Comparison of ENCODE assay signal across 30 mouse cellular contexts in genomic region chrX:108831231-108831630, GRCm38 (mm10).
"Had no signal": no experiment of that assay in that cellular context is flagged by ENCODE, and none has a peak within 500 bp of the region (broad histone marks: within the 10 kb centered on the region; RNA-seq: fewer than 3 reads in every experiment).

No protein-coding gene starts in this region.

- H3K4me3 ChIP-seq: limb, embryonic 10.5 days; limb, embryonic 12.5 days; limb, embryonic 13.5 days; limb, embryonic 15.5 days; liver, embryonic 12.5 days; liver, embryonic 13.5 days; liver, embryonic 15.5 days; lung, embryonic 15.5 days; megakaryocyte, embryonic 14.5 days; midbrain, embryonic 10.5 days; midbrain, embryonic 12.5 days; midbrain, embryonic 13.5 days; midbrain, embryonic 15.5 days; myocyte; neural tube, embryonic 12.5 days had no signal

- H3K9ac ChIP-seq: limb, embryonic 12.5 days; limb, embryonic 13.5 days; limb, embryonic 15.5 days; liver, embryonic 12.5 days; liver, embryonic 13.5 days; liver, embryonic 14.5 days; liver, embryonic 15.5 days; liver, postnatal 0 days; lung, embryonic 14.5 days; lung, embryonic 15.5 days; midbrain, embryonic 12.5 days; midbrain, embryonic 13.5 days; midbrain, embryonic 15.5 days; neural tube, embryonic 12.5 days had no signal

- H3K4me2 ChIP-seq: limb, embryonic 12.5 days; limb, embryonic 13.5 days; limb, embryonic 15.5 days; liver, embryonic 11.5 days; liver, embryonic 12.5 days; liver, embryonic 13.5 days; liver, embryonic 15.5 days; lung, embryonic 14.5 days; lung, embryonic 15.5 days; midbrain, embryonic 11.5 days; midbrain, embryonic 12.5 days; midbrain, embryonic 13.5 days; midbrain, embryonic 15.5 days; neural tube, embryonic 12.5 days had no signal

- DNase-seq: left cerebral cortex, postnatal 4 days; liver; liver, embryonic 13.5 days; liver, postnatal 0 days; lung, adult 18-20 months; lung, adult 2 months; lung, embryonic 14.5 days; lung, postnatal 10 days; lung, postnatal 14 days; lung, postnatal 36 days; lung, postnatal 4 days; midbrain, embryonic 14.5 days had no signal

- H3K36me3 ChIP-seq: limb, embryonic 10.5 days; limb, embryonic 12.5 days; limb, embryonic 13.5 days; limb, embryonic 15.5 days; liver, embryonic 12.5 days; liver, embryonic 13.5 days; liver, embryonic 15.5 days; lung, embryonic 15.5 days; midbrain, embryonic 10.5 days; midbrain, embryonic 12.5 days; midbrain, embryonic 13.5 days; midbrain, embryonic 15.5 days; neural tube, embryonic 12.5 days had no signal

- H3K27me3 ChIP-seq: limb, embryonic 12.5 days; limb, embryonic 13.5 days; limb, embryonic 15.5 days; liver, embryonic 12.5 days; liver, embryonic 13.5 days; liver, embryonic 15.5 days; lung, embryonic 15.5 days; megakaryocyte, embryonic 14.5 days; midbrain, embryonic 12.5 days; midbrain, embryonic 13.5 days; midbrain, embryonic 15.5 days; neural tube, embryonic 12.5 days had no signal

- H3K9me3 ChIP-seq: limb, embryonic 10.5 days; limb, embryonic 12.5 days; limb, embryonic 13.5 days; limb, embryonic 15.5 days; liver, embryonic 12.5 days; liver, embryonic 13.5 days; liver, embryonic 15.5 days; lung, embryonic 15.5 days; megakaryocyte, embryonic 14.5 days; midbrain, embryonic 10.5 days; midbrain, embryonic 12.5 days; midbrain, embryonic 13.5 days; midbrain, embryonic 15.5 days; neural tube, embryonic 12.5 days had no signal

- H3K27ac ChIP-seq: limb, embryonic 10.5 days; limb, embryonic 12.5 days; limb, embryonic 13.5 days; limb, embryonic 15.5 days; liver, embryonic 12.5 days; liver, embryonic 13.5 days; liver, embryonic 14.5 days; liver, embryonic 15.5 days; lung, embryonic 15.5 days; macrophage; midbrain, embryonic 10.5 days; midbrain, embryonic 12.5 days; midbrain, embryonic 13.5 days; midbrain, embryonic 15.5 days; neural tube, embryonic 12.5 days had no signal

- H3K4me1 ChIP-seq: limb, embryonic 10.5 days; limb, embryonic 12.5 days; limb, embryonic 13.5 days; limb, embryonic 15.5 days; liver, embryonic 12.5 days; liver, embryonic 13.5 days; lung, embryonic 15.5 days; megakaryocyte, embryonic 14.5 days; midbrain, embryonic 10.5 days; midbrain, embryonic 12.5 days; midbrain, embryonic 13.5 days; midbrain, embryonic 15.5 days; neural tube, embryonic 12.5 days had no signal
